Mouse (Mus musculus) kidney, adult 2 months (tissue): ENCODE data around the gene Nisch. TPM values are rescaled to one million over a fixed set of nuclear protein-coding genes. Genes with fewer than 3 reads are reported as not detected.

Experiments used
- DNase-seq: peaks from one replicate; pipeline ENCODE4 v3.0.0; 2021
- H3K27ac ChIP-seq: fragments of 200-500 bp; 2 replicates; pipeline ENCODE4 v1.5.1; 2012; ENCODE audit warnings: low read depth, low read length, control low read depth, inconsistent platforms; ENCODE audit not compliant: insufficient read depth
- H3K27me3 ChIP-seq: fragments of 200-500 bp; replicated peaks from 2 replicates; pipeline ENCODE4 v1.6.1; 2012; ENCODE audit warnings: mild to moderate bottlenecking, moderate library complexity, low read length, inconsistent platforms; ENCODE audit not compliant: control insufficient read depth, insufficient read depth
- H3K36me3 ChIP-seq: fragments of 200-500 bp; 2 replicates; pipeline ENCODE4 v1.6.1; 2012; ENCODE audit warnings: mild to moderate bottlenecking, moderate library complexity, low read length, inconsistent platforms; ENCODE audit not compliant: control insufficient read depth, insufficient read depth
- H3K4me1 ChIP-seq: fragments of 200-500 bp; 2 replicates; pipeline ENCODE4 v1.6.1; 2011; ENCODE audit warnings: low read length; ENCODE audit not compliant: control insufficient read depth, insufficient read depth
- H3K4me3 ChIP-seq: fragments of 200-500 bp; 2 replicates; pipeline ENCODE4 v1.5.1; 2011; ENCODE audit warnings: mild to moderate bottlenecking, low read depth, low read length, control low read depth; ENCODE audit not compliant: insufficient read depth
- CTCF ChIP-seq: fragments of 200-500 bp; conservative IDR thresholded peaks from 2 replicates; pipeline ENCODE4 v1.5.1; 2011; ENCODE audit warnings: low read depth, mild to moderate bottlenecking, control low read depth, low read length, moderate library complexity, mixed read lengths; ENCODE audit not compliant: insufficient read depth, insufficient read length
- POLR2A ChIP-seq: fragments of 200-500 bp; IDR thresholded peaks from one replicate; pipeline ENCODE4 v1.6.1; 2011; ENCODE audit warnings: low read depth, low read length, control low read depth
- WGBS: fragments of 180-500 bp; shearing (Covaris S2); methylation state at CpG from one replicate; pipeline ENCODE4 v1.1.7; 2018; 5-methylcytosine and 5-hydroxymethylcytosine counted together
- polyA plus RNA-seq: library from polyadenylated mRNA; depleted of rRNA; stranded (reverse); fragments of >200 nt; gene quantifications from 2 replicates; pipeline ENCODE4 v1.2.3, GENCODE M21; 2012; rRNA removed

Nisch gene
- polyA plus RNA-seq, 1 experiment, result 244 TPM

DNA sequence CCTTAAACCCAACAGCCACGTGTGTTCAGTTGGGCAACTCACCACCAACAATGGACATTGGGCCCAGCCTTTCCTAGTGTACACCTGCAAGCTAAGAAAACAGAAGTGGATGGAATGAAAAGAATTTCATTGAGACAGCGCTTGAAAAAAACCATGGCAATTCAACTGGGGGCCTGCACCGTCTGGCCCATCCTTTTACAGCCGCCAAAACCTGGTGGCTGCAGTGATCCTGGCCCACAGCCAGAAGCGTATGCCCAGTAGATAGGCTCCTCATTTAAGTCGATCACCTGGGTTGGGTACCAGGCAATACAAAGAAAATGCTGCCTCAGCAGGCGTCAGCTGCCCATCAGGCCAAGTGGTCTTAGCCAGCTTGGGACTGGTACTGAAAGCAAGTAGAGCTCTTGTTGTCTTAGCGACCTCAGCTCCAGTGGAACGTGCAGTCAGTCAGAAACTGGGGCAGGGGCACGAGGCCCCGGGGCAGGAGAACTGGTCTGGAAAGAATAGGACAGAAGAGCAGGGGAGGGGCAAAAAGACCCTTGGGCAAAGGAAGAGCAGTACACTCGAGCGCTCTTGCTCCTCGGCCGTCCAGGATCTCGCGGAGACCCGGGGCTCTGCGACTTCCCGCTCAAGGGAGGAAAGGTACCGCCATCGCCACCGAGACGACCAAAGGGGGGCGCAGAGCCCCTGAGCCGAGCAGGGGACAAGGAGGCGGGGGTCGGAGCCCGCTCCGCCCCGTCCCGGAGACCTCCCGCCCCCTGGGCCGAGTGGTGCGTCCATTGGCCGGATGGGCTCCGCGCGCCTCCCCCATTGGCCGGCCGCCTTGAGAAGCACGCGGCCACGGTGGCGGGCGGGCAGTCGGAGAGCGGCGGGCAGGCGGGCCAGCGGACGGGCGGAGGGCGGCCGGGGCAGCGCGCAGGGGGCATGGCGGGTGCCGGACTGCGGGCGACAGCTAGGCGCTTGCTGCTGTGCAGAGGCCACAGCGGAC lies 86.2 kb downstream of the Nisch start, which contains the start of gene Nt5dc2:
Nt5dc2 (plus strand) TSS at position 818 of the 985 bp plus-strand sequence.
- Histone ChIP-seq H3K4me1 (peaks cover 13% of the 10 kb centered on the region), H3K27ac (no peak within 1 kb of the TSS), H3K4me3 (peak within 1 kb of the TSS; percentile 78), H3K27me3 (no peaks in the 10 kb centered on the region), H3K36me3 (no peaks in the 10 kb centered on the region)
- peak; percentile 93 for DNase-seq
- no peak for TF ChIP-seq CTCF
- TF ChIP-seq POLR2A, result no peak
- WGBS, result 4% methylated on average over 63 of the region's 63 CpGs

DNA sequence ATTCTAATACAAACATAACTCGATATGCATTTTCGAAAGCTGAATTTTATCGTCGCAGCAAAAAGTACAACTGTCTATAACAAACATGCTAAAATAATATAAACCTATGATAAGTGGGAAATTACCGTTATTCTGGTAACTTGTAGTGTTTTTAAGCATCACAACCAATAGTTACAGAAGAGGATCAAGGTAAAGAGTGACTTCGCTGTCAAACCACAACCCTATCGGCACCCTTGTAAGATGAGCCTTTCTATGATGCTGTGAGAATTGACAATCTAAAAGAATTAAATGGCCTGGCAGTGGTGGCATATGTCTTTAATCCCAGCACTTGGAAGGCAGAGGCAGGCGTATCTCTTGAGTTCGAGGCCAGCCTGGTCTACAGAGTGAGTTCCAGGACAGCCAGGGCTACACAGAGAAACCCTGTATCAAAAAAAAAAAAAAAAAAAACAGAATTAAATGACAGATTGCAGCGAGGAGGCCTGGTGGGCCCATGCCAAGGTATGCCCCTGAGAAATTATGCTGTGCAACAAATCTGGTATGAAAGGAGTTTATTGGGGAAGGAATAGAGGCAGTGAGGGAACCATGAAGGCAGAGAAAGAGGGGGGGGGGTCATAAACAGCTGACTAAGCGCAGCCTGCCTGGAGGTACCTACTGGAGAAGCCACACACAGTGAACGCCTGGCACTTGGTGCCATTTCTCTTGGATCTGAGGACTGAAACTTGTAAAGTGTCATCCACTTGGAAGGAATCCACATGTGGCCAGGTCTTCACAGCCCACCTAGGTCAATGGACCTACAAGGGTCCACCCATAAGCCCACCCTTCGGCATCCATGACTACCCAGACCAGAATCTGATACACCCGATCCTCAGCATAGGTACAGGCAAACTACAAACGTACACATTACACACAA lies 87.2 kb downstream of the Nisch start:
- DNase-seq, result no peak
- H3K4me1 ChIP-seq, result peaks cover 18% of the 10 kb centered on the region
- peak overlapping the region; percentile 41; the same call in 1 of the 2 replicates for H3K27ac ChIP-seq
- H3K27me3 ChIP-seq, result no peaks in the 10 kb centered on the region
- peak overlapping the region; percentile 43 for H3K4me3 ChIP-seq
- 61% methylated on average over 15 of the region's 15 CpGs for WGBS
- H3K36me3 ChIP-seq, result no peaks in the 10 kb centered on the region
- TF ChIP-seq POLR2A (no peak), CTCF (no peak)

- peak; percentile 99 for DNase-seq
- TF ChIP-seq POLR2A (peak; percentile 93), CTCF (peak; percentile 53)
- Histone ChIP-seq H3K27ac (peak within 1 kb of the TSS; percentile 88), H3K27me3 (no peaks in the 10 kb centered on the region), H3K36me3 (no peaks in the 10 kb centered on the region), H3K4me1 (peaks cover 18% of the 10 kb centered on the region), H3K4me3 (peak within 1 kb of the TSS; percentile 80)
- under 1% methylated on average over 33 of the region's 33 CpGs for WGBS
Observed at GRCm38 (mm10) chr14:31128826-31129219, 87.9 kb downstream of the Nisch start, which contains the start of gene Smim4. Smim4 (minus strand) TSS chr14:31128956.

GRCm38 (mm10) chr14:31128101-31128825 lies 88.5 kb downstream of the Nisch start:
- TF ChIP-seq CTCF (no peak), POLR2A (peak; percentile 19)
- H3K4me1 ChIP-seq, result peaks cover 18% of the 10 kb centered on the region
- H3K27ac ChIP-seq, result peak overlapping the region; percentile 88
- DNase-seq, result peak; percentile 86
- under 1% methylated on average over 23 of the region's 23 CpGs for WGBS
- no peaks in the 10 kb centered on the region for H3K27me3 ChIP-seq
- H3K36me3 ChIP-seq, result no peaks in the 10 kb centered on the region; the same call in 1 of the 2 replicates
- H3K4me3 ChIP-seq, result peak overlapping the region; percentile 80

DNA sequence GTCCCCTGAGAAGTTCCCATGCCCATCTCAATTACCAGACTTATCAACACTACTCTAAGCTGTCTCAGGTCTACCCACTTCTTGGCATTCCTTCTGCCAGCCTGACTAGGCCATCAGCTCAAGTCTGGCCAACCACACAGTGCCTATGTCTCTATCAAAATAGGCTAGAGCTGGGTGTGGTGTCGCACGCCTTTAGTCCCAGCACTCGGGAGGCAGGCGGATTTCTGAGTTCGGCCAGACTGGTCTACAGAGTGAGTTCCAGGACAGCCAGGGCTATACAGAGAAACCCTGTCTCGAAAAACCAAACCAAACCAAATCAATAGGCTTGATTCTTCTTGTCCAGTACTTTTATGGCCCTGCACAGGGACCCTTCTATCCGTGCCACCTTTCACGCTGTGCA lies 89.9 kb downstream of the Nisch start:
- no peak for DNase-seq
- Histone ChIP-seq H3K4me3 (no peak overlapping the region; the same call in 1 of the 2 replicates), H3K27ac (no peak overlapping the region), H3K36me3 (peaks cover 2% of the 10 kb centered on the region; the same call in 1 of the 2 replicates), H3K27me3 (no peaks in the 10 kb centered on the region), H3K4me1 (peaks cover 18% of the 10 kb centered on the region)
- WGBS, result 90% methylated on average over 8 of the region's 8 CpGs
- TF ChIP-seq CTCF (no peak), POLR2A (no peak)

- WGBS, result 32% methylated on average over 9 of the region's 9 CpGs
- Histone ChIP-seq H3K4me1 (peaks cover 21% of the 10 kb centered on the region), H3K36me3 (peaks cover 4% of the 10 kb centered on the region), H3K27ac (peak overlapping the region; percentile 43; the same call in 1 of the 2 replicates), H3K4me3 (no peak overlapping the region), H3K27me3 (no peaks in the 10 kb centered on the region)
- DNase-seq, result no peak
- TF ChIP-seq POLR2A (no peak), CTCF (no peak)
Observed at GRCm38 (mm10) chr14:31125106-31126075, 91.4 kb downstream of the Nisch start.

Other genes with a start within 250 kb of the Nisch start
- gene Glt8d1, start 215.5 kb downstream of the Nisch start, polyA plus RNA-seq, result 14.9 and 17.6 TPM in 2 replicates
- gene Spcs1, start 215.3 kb downstream of the Nisch start, polyA plus RNA-seq, result 194 and 262 TPM in 2 replicates
- 10.3 and 11.2 TPM in 2 replicates for gene Pbrm1, start 197.8 kb downstream of the Nisch start, polyA plus RNA-seq
- 10.1 and 14.3 TPM in 2 replicates for gene Gnl3, start 197.8 kb downstream of the Nisch start, polyA plus RNA-seq
- gene Smim4, start 88.0 kb downstream of the Nisch start, polyA plus RNA-seq, result 128 and 158 TPM in 2 replicates
- gene Nt5dc2, start 85.9 kb downstream of the Nisch start, polyA plus RNA-seq, result 56.2 and 62.4 TPM in 2 replicates
- 41.5 and 46.8 TPM in 2 replicates for gene Stab1, start 48.3 kb downstream of the Nisch start, polyA plus RNA-seq
- gene Tnnc1, start 8.6 kb downstream of the Nisch start, polyA plus RNA-seq, result 2.1 and 9.1 TPM in 2 replicates
- 34.2 and 38.8 TPM in 2 replicates for gene Sema3g, start 914 bp upstream of the Nisch start, polyA plus RNA-seq
- 7.3 and 7.5 TPM in 2 replicates for gene Phf7, start 34.4 kb upstream of the Nisch start, polyA plus RNA-seq
- gene Bap1, start 34.5 kb upstream of the Nisch start, polyA plus RNA-seq, result 58.9 and 65.9 TPM in 2 replicates
- gene Dnah1, start 107.0 kb upstream of the Nisch start, polyA plus RNA-seq, result 0.35 and 0.41 TPM in 2 replicates
- 13.6 and 16.2 TPM in 2 replicates for gene Capn7, start 119.7 kb upstream of the Nisch start, polyA plus RNA-seq
- gene Sh3bp5, start 219.1 kb upstream of the Nisch start, polyA plus RNA-seq, result 33.4 and 43.4 TPM in 2 replicates